Mouse (Mus musculus): ENCODE measurements around the gene Htr1b. TPM values are rescaled to one million over a fixed set of nuclear protein-coding genes. Genes with fewer than 3 reads are reported as not detected.

Htr1b gene
- polyA plus RNA-seq, 1 experiment from 2014 or later: 0.17 TPM

GRCm38 (mm10) chr9:81632191-81632735 is 1.4 kb downstream of the Htr1b start:
- Histone ChIP-seq H3K27me3 (replicated peaks; ENCODE audit: control insufficient read depth, insufficient read depth, low read length) (peaks cover 38% of the 10 kb centered on the region), H3K9me3 (ENCODE audit: control insufficient read depth) (no peaks in the 10 kb centered on the region), H3K4me2 (replicated peaks; ENCODE audit: low read depth) (peak overlapping the region; percentile 100), H3K9ac (ENCODE audit: low read depth, low read length) (no peak overlapping the region), H3K4me3 (ENCODE audit: low read depth, low read length) (peak overlapping the region; percentile 62), H3K36me3 (ENCODE audit: control insufficient read depth, insufficient read depth) (no peaks in the 10 kb centered on the region), H3K27ac (ENCODE audit: low read depth, low read length) (no peak overlapping the region), H3K4me1 (replicated peaks; ENCODE audit: control insufficient read depth, insufficient read depth, low read length) (no peaks in the 10 kb centered on the region)
- 1% methylated on average over 30 of the region's 31 CpGs for WGBS
- no peak for ATAC-seq
- TF ChIP-seq CTCF (IDR thresholded peaks at IDR 0.05; ENCODE audit: low read depth): no peak

GRCm38 (mm10) chr9:81631581-81632091 is 2.0 kb downstream of the Htr1b start:
- Histone ChIP-seq H3K27me3 (replicated peaks; ENCODE audit: control insufficient read depth, insufficient read depth, low read length) (peaks cover 38% of the 10 kb centered on the region), H3K9ac (ENCODE audit: low read depth, low read length) (no peak overlapping the region), H3K4me1 (replicated peaks; ENCODE audit: control insufficient read depth, insufficient read depth, low read length) (no peaks in the 10 kb centered on the region), H3K4me2 (replicated peaks; ENCODE audit: low read depth) (peak overlapping the region; percentile 100), H3K36me3 (ENCODE audit: control insufficient read depth, insufficient read depth) (no peaks in the 10 kb centered on the region), H3K27ac (ENCODE audit: low read depth, low read length) (no peak overlapping the region), H3K9me3 (ENCODE audit: control insufficient read depth) (no peaks in the 10 kb centered on the region), H3K4me3 (ENCODE audit: low read depth, low read length) (peak overlapping the region; percentile 62)
- TF ChIP-seq CTCF (IDR thresholded peaks at IDR 0.05; ENCODE audit: low read depth): peak; percentile 49
- WGBS: 8% methylated on average over 27 of the region's 27 CpGs
- ATAC-seq: no peak

- TF ChIP-seq CTCF (IDR thresholded peaks at IDR 0.05; ENCODE audit: low read depth): peak; percentile 91
- H3K9ac ChIP-seq (ENCODE audit: low read depth, low read length): no peak overlapping the region
- 36% methylated on average over 9 of the region's 9 CpGs for WGBS
- no peaks in the 10 kb centered on the region for H3K4me1 ChIP-seq (replicated peaks; ENCODE audit: control insufficient read depth, insufficient read depth, low read length)
- no peak overlapping the region for H3K4me2 ChIP-seq (replicated peaks; ENCODE audit: low read depth)
- no peak overlapping the region for H3K27ac ChIP-seq (ENCODE audit: low read depth, low read length)
- peaks cover 9% of the 10 kb centered on the region; the same call in 1 of the 2 replicates for H3K27me3 ChIP-seq (replicated peaks; ENCODE audit: control insufficient read depth, insufficient read depth, low read length)
- no peak for ATAC-seq
- H3K9me3 ChIP-seq (ENCODE audit: control insufficient read depth): no peaks in the 10 kb centered on the region
- H3K4me3 ChIP-seq (ENCODE audit: low read depth, low read length): no peak overlapping the region
- H3K36me3 ChIP-seq (ENCODE audit: control insufficient read depth, insufficient read depth): no peaks in the 10 kb centered on the region
These were observed 6.6 kb downstream of the Htr1b start for GRCm38 (mm10) chr9:81626899-81627606.

GRCm38 (mm10) chr9:81625898-81626297 is 7.7 kb downstream of the Htr1b start:
- H3K27ac ChIP-seq (ENCODE audit: low read depth, low read length): no peak overlapping the region
- no peaks in the 10 kb centered on the region for H3K9me3 ChIP-seq (ENCODE audit: control insufficient read depth)
- H3K4me2 ChIP-seq (replicated peaks; ENCODE audit: low read depth): no peak overlapping the region
- no peak overlapping the region for H3K9ac ChIP-seq (ENCODE audit: low read depth, low read length)
- ATAC-seq: no peak
- 0 out of 2 replicates have a peak, but pooled peaks cover 3% of the 10 kb centered on the region for H3K27me3 ChIP-seq (replicated peaks; ENCODE audit: control insufficient read depth, insufficient read depth, low read length)
- H3K4me3 ChIP-seq (ENCODE audit: low read depth, low read length): no peak overlapping the region
- H3K36me3 ChIP-seq (ENCODE audit: control insufficient read depth, insufficient read depth): no peaks in the 10 kb centered on the region
- TF ChIP-seq CTCF (IDR thresholded peaks at IDR 0.05; ENCODE audit: low read depth): no peak
- H3K4me1 ChIP-seq (replicated peaks; ENCODE audit: control insufficient read depth, insufficient read depth, low read length): no peaks in the 10 kb centered on the region

GRCm38 (mm10) chr9:81622873-81623272 is 10.8 kb downstream of the Htr1b start:
- no peak overlapping the region for H3K4me2 ChIP-seq (replicated peaks; ENCODE audit: low read depth)
- ATAC-seq: no peak
- no peak overlapping the region for H3K9ac ChIP-seq (ENCODE audit: low read depth, low read length)
- 73% methylated on average over 5 of the region's 5 CpGs for WGBS
- no peak overlapping the region for H3K27ac ChIP-seq (ENCODE audit: low read depth, low read length)
- H3K36me3 ChIP-seq (ENCODE audit: control insufficient read depth, insufficient read depth): no peaks in the 10 kb centered on the region
- TF ChIP-seq CTCF (IDR thresholded peaks at IDR 0.05; ENCODE audit: low read depth): no peak
- no peak overlapping the region for H3K4me3 ChIP-seq (ENCODE audit: low read depth, low read length)
- H3K27me3 ChIP-seq (replicated peaks; ENCODE audit: control insufficient read depth, insufficient read depth, low read length): no peaks in the 10 kb centered on the region
- no peaks in the 10 kb centered on the region for H3K9me3 ChIP-seq (ENCODE audit: control insufficient read depth)
- no peaks in the 10 kb centered on the region for H3K4me1 ChIP-seq (replicated peaks; ENCODE audit: control insufficient read depth, insufficient read depth, low read length)

- no peak overlapping the region for H3K4me2 ChIP-seq (replicated peaks; ENCODE audit: low read depth)
- no peaks in the 10 kb centered on the region for H3K9me3 ChIP-seq (ENCODE audit: control insufficient read depth)
- H3K36me3 ChIP-seq (ENCODE audit: control insufficient read depth, insufficient read depth): no peaks in the 10 kb centered on the region
- no peaks in the 10 kb centered on the region for H3K4me1 ChIP-seq (replicated peaks; ENCODE audit: control insufficient read depth, insufficient read depth, low read length)
- no peak for TF ChIP-seq CTCF (IDR thresholded peaks at IDR 0.05; ENCODE audit: low read depth)
- no peak for ATAC-seq
- H3K27me3 ChIP-seq (replicated peaks; ENCODE audit: control insufficient read depth, insufficient read depth, low read length): no peaks in the 10 kb centered on the region
- H3K9ac ChIP-seq (ENCODE audit: low read depth, low read length): no peak overlapping the region
- no peak overlapping the region for H3K4me3 ChIP-seq (ENCODE audit: low read depth, low read length)
- H3K27ac ChIP-seq (ENCODE audit: low read depth, low read length): no peak overlapping the region
- 79% methylated on average over 4 of the region's 4 CpGs for WGBS
These were observed 22.6 kb downstream of the Htr1b start for GRCm38 (mm10) chr9:81611022-81611421.

Other genes with a start within 250 kb of the Htr1b start
- gene Mei4, start 229.8 kb upstream of the Htr1b start, polyA plus RNA-seq (2015; fragmentation: Nextera tagmentation; extraction: Ambion mirVana): 0.08 TPM in 1 of 2 replicates, not detected in the other